Mouse (Mus musculus) lung, embryonic 14.5 days (tissue): ENCODE measurements around the gene Qk. TPM values are rescaled to one million over a fixed set of nuclear protein-coding genes. Genes with fewer than 3 reads are reported as not detected.

Experiments
- ATAC-seq: fragments of 200-750 bp; cut with Nextera tagmentation; 2 replicates; pipeline ENCODE4 v1.8.0; 2017; ENCODE audit warnings: mild to moderate bottlenecking, moderate TSS enrichment, moderate library complexity; ENCODE audit not compliant: insufficient read depth
- DNase-seq: peaks from one replicate; pipeline ENCODE4 v3.0.0-alpha.2; 2015
- H3K27ac ChIP-seq: fragments of 300-500 bp; sonication (generic); 2 replicates; pipeline ENCODE4 v1.5.1; 2014; ENCODE audit warnings: low read depth, mild to moderate bottlenecking, moderate library complexity
- H3K27me3 ChIP-seq: fragments of 300-500 bp; sonication (generic); 2 replicates; pipeline ENCODE4 v1.6.1; 2014; ENCODE audit warnings: low read length, control low read depth; ENCODE audit not compliant: insufficient read depth
- H3K36me3 ChIP-seq: fragments of 300-500 bp; sonication (generic); 2 replicates; pipeline ENCODE4 v1.6.1; 2014; ENCODE audit warnings: control low read depth; ENCODE audit not compliant: insufficient read depth
- H3K4me1 ChIP-seq: fragments of 300-500 bp; sonication (generic); 2 replicates; pipeline ENCODE4 v1.6.1; 2014; ENCODE audit warnings: antibody characterized with exemption, control low read depth; ENCODE audit not compliant: insufficient read depth
- H3K4me2 ChIP-seq: fragments of 300-500 bp; sonication (generic); 2 replicates; pipeline ENCODE4 v1.6.1; 2014; ENCODE audit warnings: mild to moderate bottlenecking
- H3K4me3 ChIP-seq: fragments of 300-500 bp; sonication (generic); 2 replicates; pipeline ENCODE4 v1.5.1; 2014; ENCODE audit warnings: low read depth, low read length
- H3K9ac ChIP-seq: fragments of 300-500 bp; sonication (generic); 2 replicates; pipeline ENCODE4 v1.6.1; 2014
- H3K9me3 ChIP-seq: fragments of 300-500 bp; sonication (generic); 2 replicates; pipeline ENCODE4 v1.6.1; 2016; ENCODE audit warnings: low read depth, low read length, control low read depth
- CTCF ChIP-seq: IDR thresholded peaks from 2 replicates; pipeline ENCODE4 v1.5.1; 2016; ENCODE audit warnings: antibody characterized with exemption, low read depth
- WGBS: fragments of 180-500 bp; shearing (Covaris S2); extraction: QIAGEN DNeasy Blood & Tissue Kit; methylation state at CpG from one replicate; pipeline ENCODE4 v1.1.7; 2014; 5-methylcytosine and 5-hydroxymethylcytosine counted together
- polyA plus RNA-seq: library from polyadenylated mRNA; unstranded; fragments of >200 nt; fragmentation: Nextera tagmentation; extraction: Ambion mirVana; gene quantifications from 2 replicates; pipeline ENCODE4 v1.2.1, GENCODE M21; 2014

The Qk gene
- polyA plus RNA-seq, 1 experiment from 2014 or later = 49.7 TPM

- H3K27me3 ChIP-seq = no peaks in the 10 kb centered on the region
- no peak overlapping the region for H3K27ac ChIP-seq
- 62% methylated on average over 5 of the region's 5 CpGs for WGBS
- no peak overlapping the region for H3K4me3 ChIP-seq
- no peak for DNase-seq
- no peak overlapping the region for H3K4me2 ChIP-seq
- no peaks in the 10 kb centered on the region for H3K9me3 ChIP-seq
- peaks cover 35% of the 10 kb centered on the region for H3K36me3 ChIP-seq
- no peak for TF ChIP-seq CTCF
- no peak overlapping the region for H3K9ac ChIP-seq
- H3K4me1 ChIP-seq = no peaks in the 10 kb centered on the region
- no peak for ATAC-seq
Observed at GRCm38 (mm10) chr17:10216164-10216563, 103.5 kb downstream of the Qk start.

GRCm38 (mm10) chr17:10209154-10209777, 110.4 kb downstream of the Qk start:
- H3K4me3 ChIP-seq = no peak overlapping the region
- H3K4me1 ChIP-seq = no peaks in the 10 kb centered on the region
- no peak for TF ChIP-seq CTCF
- H3K9ac ChIP-seq = no peak overlapping the region
- ATAC-seq = no peak
- H3K9me3 ChIP-seq = no peaks in the 10 kb centered on the region
- no peak for DNase-seq
- H3K36me3 ChIP-seq = peaks cover 39% of the 10 kb centered on the region
- WGBS = 47% methylated on average over 12 of the region's 12 CpGs
- no peak overlapping the region for H3K4me2 ChIP-seq
- H3K27me3 ChIP-seq = no peaks in the 10 kb centered on the region
- H3K27ac ChIP-seq = no peak overlapping the region

- 81% methylated on average over 2 of the region's 2 CpGs for whole genome bisulfite sequencing
- ATAC-seq = no peak
Observed at GRCm38 (mm10) chr17:10198662-10199061, 121.0 kb downstream of the Qk start.

GRCm38 (mm10) chr17:10198231-10198630, 121.4 kb downstream of the Qk start:
- no peak overlapping the region for H3K4me3 ChIP-seq
- H3K9ac ChIP-seq = no peak overlapping the region
- 94% methylated on average over 3 of the region's 3 CpGs for WGBS
- no peaks in the 10 kb centered on the region for H3K9me3 ChIP-seq
- H3K4me1 ChIP-seq = no peaks in the 10 kb centered on the region
- H3K27me3 ChIP-seq = no peaks in the 10 kb centered on the region
- ATAC-seq = no peak
- H3K27ac ChIP-seq = no peak overlapping the region
- TF ChIP-seq CTCF = no peak
- H3K4me2 ChIP-seq = no peak overlapping the region
- no peak for DNase-seq
- peaks cover 12% of the 10 kb centered on the region for H3K36me3 ChIP-seq

More at GRCm38 (mm10) chr17:10198662-10199061, 121.0 kb downstream of the Qk start:
- no peak overlapping the region for H3K9ac ChIP-seq
- no peaks in the 10 kb centered on the region for H3K27me3 ChIP-seq
- no peak overlapping the region for H3K4me2 ChIP-seq
- DNase-seq = no peak
- no peak overlapping the region for H3K27ac ChIP-seq
- H3K4me3 ChIP-seq = no peak overlapping the region
- peak; percentile 27; the same call in 1 of the 2 replicates for TF ChIP-seq CTCF
- H3K9me3 ChIP-seq = no peaks in the 10 kb centered on the region
- H3K36me3 ChIP-seq = peaks cover 15% of the 10 kb centered on the region
- no peaks in the 10 kb centered on the region for H3K4me1 ChIP-seq

- Histone ChIP-seq H3K4me1 (no peaks in the 10 kb centered on the region), H3K36me3 (peaks cover 3% of the 10 kb centered on the region; the same call in 1 of the 2 replicates), H3K9me3 (peaks cover 6% of the 10 kb centered on the region; the same call in 1 of the 2 replicates), H3K4me3 (no peak overlapping the region), H3K9ac (no peak overlapping the region), H3K27me3 (no peaks in the 10 kb centered on the region), H3K4me2 (no peak overlapping the region), H3K27ac (no peak overlapping the region)
- 95% methylated on average over 6 of the region's 6 CpGs for WGBS
- no peak for TF ChIP-seq CTCF
- ATAC-seq (no peak), DNase-seq (no peak)
Observed at GRCm38 (mm10) chr17:10195703-10196102, 124.0 kb downstream of the Qk start.

- H3K4me2 ChIP-seq = no peak overlapping the region
- no peak overlapping the region for H3K27ac ChIP-seq
- no peaks in the 10 kb centered on the region for H3K27me3 ChIP-seq
- no peak for TF ChIP-seq CTCF
- H3K4me3 ChIP-seq = no peak overlapping the region
- ATAC-seq (no peak), DNase-seq (no peak)
- no peaks in the 10 kb centered on the region for H3K36me3 ChIP-seq
- H3K9ac ChIP-seq = no peak overlapping the region
- H3K9me3 ChIP-seq = peaks cover 6% of the 10 kb centered on the region; the same call in 1 of the 2 replicates
- WGBS = 67% methylated on average over 1 of the region's 1 CpGs
- no peaks in the 10 kb centered on the region for H3K4me1 ChIP-seq
Observed at GRCm38 (mm10) chr17:10190857-10191256, 128.8 kb downstream of the Qk start.

- no peak overlapping the region for H3K9ac ChIP-seq
- no peaks in the 10 kb centered on the region for H3K27me3 ChIP-seq
- H3K4me2 ChIP-seq = no peak overlapping the region
- no peaks in the 10 kb centered on the region for H3K36me3 ChIP-seq
- no peak overlapping the region for H3K4me3 ChIP-seq
- H3K9me3 ChIP-seq = peaks cover 6% of the 10 kb centered on the region; the same call in 1 of the 2 replicates
- ATAC-seq (no peak), DNase-seq (no peak)
- 60% methylated on average over 3 of the region's 3 CpGs for WGBS
- TF ChIP-seq CTCF = no peak
- no peak overlapping the region for H3K27ac ChIP-seq
- no peaks in the 10 kb centered on the region for H3K4me1 ChIP-seq
Observed at GRCm38 (mm10) chr17:10188481-10188880, 131.2 kb downstream of the Qk start.
